Mouse (Mus musculus): Measurements from ENCODE around the gene Fasl.

The Fasl gene

DNA sequence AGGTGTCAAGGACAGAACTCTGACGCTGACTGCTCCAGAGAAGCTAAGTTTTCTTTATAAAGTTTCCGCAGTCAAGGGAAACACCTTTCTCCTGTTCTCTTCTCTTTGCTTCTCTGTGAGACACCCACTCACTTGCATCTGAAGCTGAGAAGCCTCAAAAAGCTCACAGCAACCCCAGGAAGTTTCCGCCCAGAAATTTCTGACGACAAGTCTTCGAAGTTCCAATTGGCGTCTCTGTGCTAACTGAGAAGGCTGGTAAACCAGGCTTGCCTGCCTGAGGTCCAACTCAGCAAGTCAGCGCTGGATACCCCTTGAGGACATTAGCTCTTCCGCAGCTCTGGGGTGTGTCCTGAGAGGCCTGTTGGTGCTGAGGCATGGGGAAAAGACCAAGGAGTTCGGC, at the start of gene Fasl:
Gene Fasl (minus strand): TSS at position 157 of the 400 bp plus-strand sequence.
- in situ Hi-C loops (cut with MboI, MseI): no loop called here

DNA sequence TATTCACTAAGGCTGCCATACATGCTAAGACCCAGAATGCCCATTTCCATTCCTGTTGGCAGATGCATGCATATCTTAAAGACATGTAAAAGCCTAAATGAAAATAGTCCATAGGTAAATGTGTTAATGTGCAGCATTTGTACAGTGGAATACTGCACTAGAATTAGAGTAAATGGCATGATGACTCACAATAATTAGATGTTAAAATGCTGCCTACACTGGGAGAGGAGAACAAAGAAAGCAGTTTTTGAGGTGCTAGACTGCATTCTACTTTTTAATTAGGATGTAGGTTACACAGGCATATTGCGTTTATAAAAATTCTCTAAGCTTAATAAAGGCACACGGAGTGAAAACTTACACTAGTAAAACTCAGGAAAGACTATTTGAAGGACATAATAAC, 38.4 kb upstream of the Fasl start:
- in situ Hi-C loops (cut with MboI, MseI): no loop called here

DNA sequence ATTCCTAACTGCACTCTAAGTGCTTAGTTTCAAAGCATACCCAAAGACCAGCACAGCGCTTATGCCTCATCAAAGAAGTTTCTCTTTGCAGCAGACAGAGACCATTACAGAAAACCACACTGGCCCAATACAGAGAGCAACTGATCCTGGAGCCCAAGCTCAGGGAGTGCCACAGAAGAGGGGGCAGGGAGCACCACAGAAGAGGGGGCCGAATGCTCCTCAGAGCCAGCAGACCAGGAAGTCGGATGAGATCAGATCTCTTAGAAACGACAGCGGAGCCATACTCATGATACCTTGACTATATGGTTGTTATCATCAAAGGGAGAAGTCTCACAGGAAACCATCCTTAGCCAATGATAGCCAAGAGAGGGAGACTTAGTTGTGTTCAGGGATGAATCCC, 21.1 kb upstream of the Fasl start:
- in situ Hi-C loops (cut with MboI, MseI): no loop called here

DNA sequence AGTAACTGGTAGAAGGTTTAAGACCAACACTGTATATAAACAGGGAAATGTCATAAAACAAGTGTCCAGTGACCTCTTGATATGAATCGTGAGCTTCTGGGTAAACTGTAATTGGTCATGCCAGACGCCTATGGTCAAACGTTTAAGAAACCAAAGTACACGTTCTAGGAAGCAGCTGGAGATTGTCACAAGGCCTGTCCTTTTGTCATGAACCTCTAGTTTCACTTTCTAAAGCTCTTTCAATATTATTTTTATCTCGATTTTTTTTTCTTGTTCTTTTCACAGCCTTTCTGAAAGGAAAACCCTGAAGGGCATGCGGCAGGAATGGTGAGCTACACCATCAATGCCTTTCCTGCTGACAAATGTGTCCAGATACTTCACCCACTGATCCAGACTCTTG, 20.7 kb upstream of the Fasl start:
- in situ Hi-C loops (cut with MboI, MseI): no loop called here

DNA sequence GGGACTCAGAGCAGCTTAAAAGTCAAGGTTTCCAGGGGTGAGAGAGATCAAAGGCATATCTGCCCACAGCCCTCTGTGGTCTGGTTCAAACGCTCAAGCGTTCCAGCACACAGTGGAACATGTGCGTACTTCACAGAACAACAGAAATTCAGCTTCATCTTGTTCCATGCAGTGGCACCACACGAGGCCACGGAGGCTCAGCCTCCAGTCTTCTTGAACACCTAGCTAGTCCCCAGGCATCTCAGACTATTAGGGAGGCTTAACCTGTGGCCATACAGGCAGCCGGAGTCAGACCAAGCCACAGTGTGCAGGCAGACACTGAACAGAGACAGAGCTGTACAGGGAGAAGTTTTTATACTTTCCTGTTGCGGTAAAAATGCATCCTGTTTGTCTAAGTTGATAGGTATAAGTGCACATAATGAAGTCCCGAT, 16.3 kb upstream of the Fasl start:
- in situ Hi-C loops (cut with MboI, MseI): no loop called here

DNA sequence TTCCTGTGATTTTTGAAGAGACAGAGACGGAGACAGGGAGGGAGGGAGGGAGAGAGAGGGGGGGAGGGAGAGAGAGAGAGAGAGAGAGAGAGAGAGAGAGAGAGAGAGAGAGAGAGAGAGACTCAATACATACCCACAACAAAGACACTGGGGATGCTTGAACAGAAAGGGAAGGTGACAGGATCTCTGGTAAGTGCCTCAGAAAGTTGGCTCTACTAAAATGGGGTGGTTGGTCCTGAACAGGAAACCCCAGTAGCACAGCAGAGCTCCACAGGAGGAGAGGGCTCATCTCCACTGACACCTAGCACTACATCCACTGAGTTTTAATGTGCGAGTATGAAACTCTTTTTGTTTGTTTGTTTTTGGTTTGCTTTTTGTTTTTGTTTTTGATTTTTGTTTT, 13.0 kb upstream of the Fasl start:
- in situ Hi-C loops (cut with MboI, MseI): no loop called here

GRCm38 (mm10) chr1:161800256-161800655, 12.0 kb upstream of the Fasl start:
- in situ Hi-C loops (cut with MboI, MseI): no loop called here

GRCm38 (mm10) chr1:161799791-161800190, 11.5 kb upstream of the Fasl start:
- in situ Hi-C loops (cut with MboI, MseI): loop anchor here (5.0 kb wide), 1 partner anchor 47 kb away; no protein-coding TSS in a partner anchor

DNA sequence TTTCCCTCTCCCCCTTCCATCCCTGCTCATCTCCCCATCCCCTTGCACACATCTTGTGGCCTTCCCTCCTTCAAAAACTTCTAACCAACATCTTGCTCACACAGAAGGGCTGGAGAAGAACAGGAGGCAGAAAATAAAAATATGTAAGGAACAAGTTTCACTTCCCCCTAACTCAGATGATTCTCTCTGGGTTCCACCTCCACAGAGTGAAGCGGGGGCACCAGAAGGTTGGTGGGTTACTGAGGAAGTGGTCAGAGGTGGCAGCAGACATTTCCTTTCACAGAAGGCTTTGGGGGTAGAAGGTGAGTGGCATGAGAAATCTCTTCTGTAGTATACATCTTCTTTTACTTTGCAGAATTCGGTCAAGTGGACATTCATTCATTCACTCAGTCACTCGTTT, 10.6 kb upstream of the Fasl start:
- in situ Hi-C loops (cut with MboI, MseI): loop anchor here (5.0 kb wide), 1 partner anchor 47 kb away; no protein-coding TSS in a partner anchor

DNA sequence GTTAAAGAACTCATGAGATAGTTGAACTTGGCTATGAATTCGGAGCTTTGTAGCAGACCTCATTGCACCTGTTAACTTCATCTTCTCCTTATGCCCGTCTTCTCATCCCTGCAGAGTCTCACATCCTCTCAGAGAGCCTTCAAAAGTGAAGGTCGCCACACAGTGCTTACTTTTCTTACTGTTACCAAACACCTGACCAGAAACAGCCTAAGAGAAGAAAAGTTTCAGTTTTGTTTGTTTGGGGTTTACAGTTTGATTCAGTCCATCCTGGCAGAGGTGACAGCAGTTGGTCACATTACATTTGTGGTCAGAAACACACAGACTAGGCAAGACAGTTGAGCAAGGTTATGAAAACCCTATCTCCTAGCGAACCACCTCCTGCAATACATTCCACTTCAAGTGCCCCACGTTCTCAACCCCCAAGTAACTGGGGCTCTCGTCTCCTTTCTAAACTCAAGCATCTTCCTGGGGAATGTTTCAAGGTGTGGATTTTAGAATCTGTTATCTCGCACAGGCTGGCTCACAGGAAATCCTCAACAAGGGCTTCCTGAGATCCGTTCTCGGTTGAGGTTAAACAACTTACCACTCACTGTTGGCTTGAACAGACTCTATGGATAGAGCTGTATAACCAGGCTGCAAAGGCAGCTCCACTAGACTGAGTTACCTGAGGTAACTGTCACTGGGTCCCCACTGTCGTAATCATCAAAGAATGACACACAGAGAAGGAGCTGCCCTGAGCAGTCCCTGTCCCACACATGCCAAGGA, 6.3 kb upstream of the Fasl start:
- in situ Hi-C loops (cut with MboI, MseI): loop anchor here (5.0 kb wide), 1 partner anchor 42 kb away; no protein-coding TSS in a partner anchor

- in situ Hi-C loops (cut with MboI, MseI): no loop called here
Measured at GRCm38 (mm10) chr1:161793321-161793720, 5.0 kb upstream of the Fasl start.

DNA sequence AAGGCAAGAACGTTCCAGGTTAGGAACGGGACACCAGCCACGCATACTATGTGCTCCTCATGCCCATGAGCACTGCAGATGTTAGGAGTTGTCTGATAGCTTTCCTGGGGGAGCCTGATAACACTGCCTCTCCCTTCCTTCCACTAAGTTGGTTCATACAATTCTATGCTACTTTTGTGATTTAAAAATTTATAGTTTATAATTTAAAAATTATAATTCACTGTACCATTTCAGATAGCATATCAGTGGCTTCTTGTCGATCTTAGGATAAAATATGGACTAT, 4.3 kb upstream of the Fasl start:
- in situ Hi-C loops (cut with MboI, MseI): no loop called here

- in situ Hi-C loops (cut with MboI, MseI): no loop called here
Measured at GRCm38 (mm10) chr1:161791854-161792686, 3.8 kb upstream of the Fasl start.

GRCm38 (mm10) chr1:161782725-161783124, 5.6 kb downstream of the Fasl start:
- in situ Hi-C loops (cut with MboI, MseI): no loop called here

- in situ Hi-C loops (cut with MboI, MseI): no loop called here
Measured at GRCm38 (mm10) chr1:161781594-161781993, 6.7 kb downstream of the Fasl start.

DNA sequence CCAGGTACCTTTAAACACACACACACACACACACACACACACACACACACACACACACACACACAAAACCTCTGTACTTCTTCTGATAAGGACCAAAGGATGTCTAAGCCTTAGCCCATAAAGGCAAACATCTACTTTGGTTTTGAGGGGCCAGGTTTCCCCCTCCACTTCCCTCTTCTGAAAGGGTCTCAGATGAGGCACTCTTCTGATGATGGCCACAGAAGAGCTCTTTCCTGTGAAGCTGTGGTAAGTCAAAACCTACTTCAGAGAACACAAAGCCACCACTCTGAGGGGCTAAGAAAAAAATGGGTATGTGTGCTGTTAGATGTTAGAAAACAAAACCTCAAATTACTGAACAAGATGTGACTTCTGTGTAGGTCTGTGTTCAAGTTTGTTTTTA, 9.2 kb downstream of the Fasl start:
- in situ Hi-C loops (cut with MboI, MseI): no loop called here

DNA sequence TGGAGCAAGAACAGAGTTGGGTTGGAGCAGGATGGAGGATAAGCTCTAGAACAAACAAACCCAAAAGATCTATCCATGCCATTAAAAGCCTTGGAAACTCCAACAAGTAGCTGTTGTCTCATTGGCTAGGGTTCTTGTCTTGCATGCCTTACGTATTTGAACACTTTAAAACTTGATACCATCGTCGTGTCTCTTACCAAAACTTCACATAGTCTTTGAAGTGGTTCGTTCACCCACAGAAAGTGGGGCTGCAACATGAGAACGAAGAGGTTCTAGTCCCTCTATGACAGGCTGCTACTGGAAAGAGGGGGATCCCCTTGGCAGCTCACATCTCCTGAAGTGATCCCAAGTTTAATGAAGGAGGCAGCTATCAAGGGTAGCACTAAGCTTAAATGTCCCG, 13.1 kb downstream of the Fasl start:
- in situ Hi-C loops (cut with MboI, MseI): no loop called here

DNA sequence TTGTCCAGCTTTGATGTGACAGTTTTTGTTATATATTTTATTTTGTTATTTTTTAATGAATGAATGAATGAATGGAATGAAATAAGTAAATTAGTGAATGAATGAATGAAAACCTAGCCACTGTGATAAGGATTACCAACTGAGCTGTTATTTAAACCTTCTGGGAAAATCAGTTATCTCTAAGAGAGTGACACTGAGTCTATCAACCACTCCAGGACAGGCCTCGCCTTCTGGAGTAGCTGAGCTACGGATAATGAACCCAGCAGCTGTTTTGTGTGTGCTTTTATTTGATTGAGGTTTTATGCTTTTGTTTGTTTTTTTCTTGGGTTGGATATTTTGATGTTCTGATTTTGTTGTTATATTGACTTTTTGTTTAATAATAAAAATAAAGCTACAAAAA, 17.0 kb downstream of the Fasl start:
- in situ Hi-C loops (cut with MboI, MseI): no loop called here

GRCm38 (mm10) chr1:161769329-161769728, 19.0 kb downstream of the Fasl start:
- in situ Hi-C loops (cut with MboI, MseI): no loop called here

DNA sequence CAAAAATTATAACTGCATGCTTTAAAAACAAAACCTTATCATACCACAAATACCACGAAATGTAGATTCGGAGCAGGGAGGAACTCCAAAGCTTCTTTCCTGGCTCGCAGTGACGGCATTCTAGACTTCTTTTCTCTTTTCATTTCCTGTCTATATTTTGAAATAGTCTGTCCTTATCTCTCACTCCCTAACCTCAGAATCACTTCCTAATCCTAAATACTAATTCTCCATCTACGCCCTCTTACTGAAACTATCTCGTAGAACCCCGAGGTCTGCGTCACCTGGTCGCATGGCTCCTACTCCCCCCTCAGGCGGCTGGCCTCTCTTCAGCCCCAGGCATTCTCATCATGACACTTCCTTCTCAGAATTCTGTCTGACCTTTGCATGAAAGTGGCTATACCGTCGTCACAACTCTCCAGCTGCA, 21.2 kb downstream of the Fasl start:
- in situ Hi-C loops (cut with MboI, MseI): no loop called here

DNA sequence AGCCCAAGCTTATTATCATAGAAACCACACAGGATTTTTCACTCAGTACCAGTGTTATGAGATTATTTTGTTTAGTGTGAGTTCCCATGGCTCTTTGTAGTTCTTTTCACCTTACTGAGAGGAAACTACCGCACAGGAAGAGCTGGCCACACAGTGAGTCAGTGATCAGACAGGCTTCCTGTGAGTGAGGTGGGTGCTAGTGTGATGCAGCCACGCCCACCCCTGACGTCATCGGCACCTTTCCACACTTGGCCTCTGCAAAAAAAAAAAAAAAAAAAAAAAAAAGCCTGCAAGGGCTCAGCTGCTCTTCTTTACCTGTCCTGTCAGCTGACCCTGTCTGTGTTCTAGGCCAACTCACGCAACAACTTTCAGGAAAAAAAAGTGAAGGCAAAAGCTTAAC, 21.6 kb downstream of the Fasl start:
- in situ Hi-C loops (cut with MboI, MseI): no loop called here

- in situ Hi-C loops (cut with MboI, MseI): no loop called here
Measured at GRCm38 (mm10) chr1:161765932-161766331, 22.4 kb downstream of the Fasl start.

GRCm38 (mm10) chr1:161764964-161765363, 23.3 kb downstream of the Fasl start:
- in situ Hi-C loops (cut with MboI, MseI): no loop called here

Data from T-helper 1 cell (primary cell).